Mouse (Mus musculus): ENCODE results near the gene Amz2.
"Not testable (repeated sequence)": the region's sequence is repeated elsewhere in the genome, so short reads cannot be mapped to it uniquely, and the experiment has no call there.

The Amz2 gene

DNA sequence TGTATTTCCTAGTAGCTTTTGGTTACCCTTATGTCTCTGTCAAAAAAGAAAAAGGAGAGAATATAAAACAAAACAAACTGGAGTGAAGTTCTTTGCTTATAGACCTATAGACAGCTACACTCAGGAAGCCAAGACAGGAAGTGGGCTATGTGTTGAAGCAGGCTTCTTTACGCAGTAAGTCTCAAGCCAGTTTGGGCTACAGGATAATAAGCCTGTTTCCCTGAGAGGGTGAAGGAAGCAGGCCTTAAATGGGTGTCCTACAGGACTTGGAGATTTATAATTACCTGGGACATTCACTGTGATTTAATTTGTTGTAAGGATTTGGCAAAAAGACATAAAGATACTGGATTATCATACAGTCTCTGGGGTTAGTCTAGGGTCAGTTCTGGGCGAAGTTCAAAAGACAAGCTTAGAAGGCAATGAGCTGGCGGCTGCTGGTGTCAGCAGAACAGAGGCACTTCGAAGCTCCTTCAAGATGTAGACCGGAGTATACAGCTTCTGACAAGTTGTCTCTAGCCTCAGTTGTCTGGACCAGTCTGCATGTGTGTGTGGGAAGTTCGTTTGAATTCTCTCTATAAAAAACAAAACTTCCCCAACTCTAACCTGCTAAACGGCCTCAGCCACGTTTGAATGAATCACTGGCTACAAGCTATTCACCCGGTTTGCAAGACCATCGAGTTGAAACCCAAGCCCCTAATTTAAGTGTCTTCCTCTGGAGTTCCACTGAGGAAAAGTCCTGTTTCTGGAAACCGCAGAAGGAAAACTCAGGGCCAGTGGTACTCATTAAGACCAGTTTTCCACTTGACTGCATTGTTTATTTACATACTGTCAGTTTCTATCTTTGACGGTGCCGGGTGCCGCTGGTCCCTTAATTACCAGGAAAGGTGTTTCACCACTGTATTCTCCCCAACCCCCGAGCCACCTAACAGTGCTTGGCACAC is 45.4 kb downstream of the Amz2 start:
- DNase-seq (ENCODE audit: low read depth, low spot score), result no peak

DNA sequence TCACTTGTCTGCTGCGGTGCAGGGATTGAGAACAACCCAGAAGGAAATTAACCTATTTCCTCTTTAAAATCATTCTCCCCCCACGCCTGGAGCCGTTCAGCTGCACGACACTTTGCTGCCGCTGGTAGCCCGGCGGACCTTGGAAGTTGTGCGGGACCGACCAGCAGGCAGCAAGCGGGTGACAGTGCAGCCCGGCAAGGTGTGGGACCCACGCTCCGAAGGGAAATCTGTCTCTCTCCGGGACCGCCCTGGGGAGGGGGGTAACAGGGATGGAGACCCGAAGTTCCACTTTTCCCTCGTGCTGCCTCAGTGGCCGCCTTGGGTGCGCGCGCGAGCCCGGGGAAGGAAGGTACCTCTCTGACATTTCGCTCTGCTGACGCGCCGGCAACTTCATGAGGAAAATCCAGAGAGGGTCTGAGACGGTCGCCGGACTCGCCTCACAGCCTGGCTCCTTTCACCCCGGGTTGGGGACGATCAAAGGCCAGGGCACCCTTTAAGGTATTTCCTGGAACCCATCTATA is 46.5 kb downstream of the Amz2 start:
- peak; percentile 33 for DNase-seq (ENCODE audit: low read depth, low spot score)

DNA sequence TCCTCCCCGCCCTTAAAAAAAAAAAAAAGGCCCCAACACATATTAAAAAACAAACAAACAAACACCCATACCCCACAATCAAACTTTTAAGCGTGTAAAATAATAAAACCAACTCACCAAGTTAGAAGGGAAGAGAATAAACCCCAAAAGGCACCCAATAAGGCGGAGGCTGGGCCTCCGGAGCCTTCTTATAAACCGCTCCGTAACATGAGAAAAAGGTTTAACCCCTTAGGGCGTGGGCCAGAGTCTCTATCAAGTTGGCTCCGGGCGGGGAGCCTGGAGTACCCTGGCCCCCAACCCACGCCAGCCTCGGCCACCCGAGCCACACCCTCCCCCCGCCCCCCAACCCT is 47.0 kb downstream of the Amz2 start:
- no peak for DNase-seq (ENCODE audit: low read depth, low spot score)

DNA sequence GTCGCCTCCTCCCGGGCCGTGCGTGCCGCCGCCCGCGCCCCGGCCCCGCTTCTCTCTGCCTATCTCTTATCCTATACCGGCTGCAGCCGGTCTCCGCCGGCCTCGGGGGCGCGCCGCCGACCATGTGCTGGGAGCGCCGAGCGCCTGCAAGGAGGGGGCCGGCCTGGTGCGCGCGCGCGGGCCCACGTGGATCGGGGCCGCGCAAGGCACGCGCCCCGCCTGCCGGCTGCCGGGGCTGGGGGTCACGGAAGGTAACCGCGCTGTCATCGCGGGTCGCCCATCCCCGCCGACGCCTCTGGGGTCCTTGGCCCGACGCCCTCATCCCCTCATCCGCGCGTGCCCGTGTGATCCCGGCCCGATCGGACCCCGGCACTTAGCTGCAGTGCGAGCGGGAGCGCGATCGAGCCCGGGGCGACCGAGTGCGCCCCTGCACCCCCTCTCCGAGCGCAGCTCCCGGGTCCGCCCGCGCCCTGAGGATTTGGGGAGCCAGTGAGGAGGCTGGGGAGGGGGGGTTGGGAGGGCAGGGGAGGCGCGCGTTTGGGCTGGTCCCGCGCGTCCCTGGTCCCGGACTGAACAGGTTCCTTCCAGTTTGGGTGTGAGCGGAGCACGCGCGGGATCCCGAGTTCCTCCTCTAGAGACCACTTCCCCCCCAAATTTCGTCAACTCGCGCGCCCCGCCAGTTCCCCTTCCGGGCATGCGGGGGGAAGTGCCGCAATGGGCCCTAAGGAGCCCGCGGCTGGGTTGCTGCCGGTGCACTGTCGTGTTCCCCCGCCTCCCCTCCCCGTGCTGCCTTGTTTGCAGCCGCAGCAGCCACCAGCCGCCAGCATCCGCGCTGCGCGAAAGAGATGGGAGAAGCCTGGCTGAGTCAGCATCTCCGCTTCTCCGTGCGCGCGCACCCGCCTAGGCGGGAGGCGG is 47.7 kb downstream of the Amz2 start, which contains the start of the genes Arsg and Slc16a6:
TSS of gene Arsg (plus strand) at position 204 of the 915 bp plus-strand sequence.
TSS of gene Slc16a6 (minus strand) at position 428 of the 915 bp plus-strand sequence.
- peak; percentile 91 for DNase-seq (ENCODE audit: low read depth, low spot score)

DNA sequence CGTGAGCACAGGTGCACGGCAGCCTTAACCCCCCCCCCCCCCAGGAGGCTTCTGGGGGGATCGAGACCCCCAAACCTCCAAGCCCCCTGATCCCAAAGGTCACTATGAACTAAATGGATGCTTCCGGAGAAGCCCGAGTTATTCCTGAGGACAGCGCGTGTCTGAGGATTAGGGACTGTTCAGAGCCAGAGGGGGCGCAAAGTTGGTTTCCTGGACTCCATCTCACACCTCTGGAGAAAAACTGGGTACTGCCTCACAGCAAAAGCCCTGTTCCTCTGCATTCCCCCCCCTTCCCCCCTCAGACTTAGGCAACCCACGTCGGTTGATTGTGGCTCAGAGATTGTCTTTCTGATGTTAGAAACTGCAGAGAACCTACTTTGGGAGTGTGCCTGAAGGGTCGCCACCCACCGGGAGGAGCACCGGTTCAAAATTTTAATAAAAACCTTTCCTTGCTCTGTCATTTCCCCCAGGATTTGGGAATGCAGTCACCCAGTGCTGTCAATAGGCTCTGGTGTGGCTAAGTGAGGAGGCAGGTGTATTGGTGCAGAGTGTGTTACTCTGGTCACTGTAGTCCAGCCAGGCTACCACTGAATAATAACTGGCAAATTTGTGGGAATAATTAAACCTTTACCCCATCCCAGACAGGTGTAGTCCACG is 48.5 kb downstream of the Amz2 start:
- DNase-seq (ENCODE audit: low read depth, low spot score), result peak; percentile 76

DNA sequence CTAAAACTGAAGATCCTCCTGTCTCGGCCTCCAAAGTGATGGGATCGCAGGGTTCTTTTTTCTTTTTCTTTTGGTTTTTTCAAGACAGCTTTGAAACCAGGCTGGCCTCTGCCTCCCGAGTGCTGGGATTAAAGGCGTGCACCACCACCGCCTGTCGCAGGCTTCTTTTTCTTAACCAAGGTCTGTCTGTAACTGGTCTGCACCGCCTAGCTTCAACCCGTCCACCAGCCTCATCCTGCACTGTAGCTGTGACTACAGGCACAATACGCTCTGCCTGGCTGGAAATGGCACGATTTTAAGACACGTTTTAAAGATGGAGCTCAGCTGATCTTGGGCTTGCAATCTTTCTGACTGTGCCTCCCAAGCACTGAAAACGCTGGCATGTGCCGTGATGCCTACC is 49.1 kb downstream of the Amz2 start:
- DNase-seq (ENCODE audit: low read depth, low spot score), result peak; percentile 75

DNA sequence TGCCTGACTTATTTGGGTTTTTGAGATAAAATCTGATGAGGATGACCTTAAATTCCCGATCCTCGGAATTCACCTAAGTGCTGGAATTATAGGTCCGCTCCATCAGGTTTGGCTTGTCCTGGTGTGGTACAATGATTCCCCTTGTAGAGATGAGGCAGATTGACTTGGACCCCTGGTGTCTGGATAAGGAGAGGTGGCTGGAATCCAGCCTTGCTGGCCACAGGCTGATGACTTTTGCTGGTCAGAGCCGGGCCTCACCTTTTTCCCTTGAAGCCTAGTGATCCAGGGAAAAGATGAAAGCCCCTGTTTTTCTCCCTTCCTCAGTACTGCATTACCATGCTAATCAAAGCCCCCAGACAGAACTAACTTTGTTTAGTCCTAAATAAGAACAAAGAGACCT is 50.0 kb downstream of the Amz2 start:
- peak; percentile 19 for DNase-seq (ENCODE audit: low read depth, low spot score)

DNA sequence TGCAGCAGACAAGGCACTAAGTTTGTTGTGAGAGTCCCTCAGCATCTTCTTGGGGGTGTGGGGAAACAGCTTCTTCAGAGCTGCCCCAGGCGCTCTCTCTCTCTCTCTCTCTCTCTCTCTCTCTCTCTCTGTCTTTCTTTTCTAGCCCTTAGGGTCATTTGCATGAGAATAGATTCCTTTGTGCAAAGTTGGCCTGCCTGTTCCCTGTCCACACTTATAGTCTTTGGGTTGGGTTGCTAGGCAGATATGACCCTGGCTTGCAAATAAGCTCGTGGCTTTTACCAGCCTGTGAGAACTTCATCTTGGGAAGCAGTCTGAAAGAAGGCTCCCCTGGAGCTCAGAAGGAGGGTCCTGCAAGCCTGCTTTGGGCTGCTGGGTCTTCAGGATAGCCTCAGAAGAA is 50.5 kb downstream of the Amz2 start:
- peak; percentile 74 for DNase-seq (ENCODE audit: low read depth, low spot score)

DNA sequence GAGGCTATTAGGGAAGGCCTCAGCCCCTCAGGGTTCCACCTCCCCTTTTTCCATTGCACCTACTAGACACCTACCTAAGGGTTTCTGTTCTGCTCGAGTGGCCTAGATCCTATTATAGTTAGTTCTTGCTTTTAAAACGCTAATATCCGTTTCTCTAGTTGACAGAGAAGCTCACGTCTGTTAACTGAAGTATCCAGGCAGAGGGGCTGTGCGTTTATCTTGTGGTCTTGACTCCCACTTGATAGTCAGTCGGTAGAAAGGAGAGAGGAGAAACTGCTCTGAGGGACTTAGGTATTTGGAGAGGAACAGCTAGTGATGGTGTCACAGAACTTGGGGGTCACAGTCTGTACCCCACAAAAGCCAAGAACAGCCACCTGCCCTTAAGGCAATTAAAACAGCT is 50.9 kb downstream of the Amz2 start:
- no peak for DNase-seq (ENCODE audit: low read depth, low spot score)

DNA sequence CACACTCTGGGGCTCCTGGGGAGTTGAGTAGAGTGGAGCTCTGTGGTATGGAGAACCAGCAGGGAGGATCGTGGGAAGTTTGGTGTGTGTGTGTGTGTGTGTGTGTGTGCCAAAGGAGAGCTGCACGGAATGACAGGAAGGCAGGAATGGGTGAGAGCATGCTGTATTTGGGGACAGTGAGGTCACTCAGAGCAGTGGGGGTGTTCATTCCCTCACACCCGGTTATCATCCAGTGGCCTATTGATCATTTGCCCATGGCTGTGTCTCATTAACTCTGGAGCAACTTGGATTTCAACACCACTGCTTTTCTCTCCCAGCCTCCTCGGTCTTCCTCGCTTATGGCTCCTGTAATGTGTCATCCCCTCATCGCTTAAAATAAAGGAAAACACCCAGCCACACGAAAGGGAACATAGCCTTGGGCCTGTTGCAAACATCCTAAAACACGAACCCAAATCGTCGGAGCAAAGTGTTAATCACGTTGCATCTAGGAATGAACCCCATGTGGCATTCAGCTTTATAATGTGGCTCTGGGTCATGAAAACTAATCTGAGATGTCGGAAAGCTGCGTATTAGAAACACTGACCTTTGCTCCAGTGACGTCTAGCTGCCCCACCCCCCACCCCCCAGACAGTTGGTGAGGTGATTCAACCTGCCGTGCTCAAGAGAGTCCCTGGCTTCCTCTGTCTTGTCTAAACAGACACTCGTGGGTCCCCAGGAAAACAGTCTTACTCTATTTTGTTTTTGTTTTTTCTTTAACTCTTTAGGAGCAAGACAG is 52.0 kb downstream of the Amz2 start:
- no peak for DNase-seq (ENCODE audit: low read depth, low spot score)

DNA sequence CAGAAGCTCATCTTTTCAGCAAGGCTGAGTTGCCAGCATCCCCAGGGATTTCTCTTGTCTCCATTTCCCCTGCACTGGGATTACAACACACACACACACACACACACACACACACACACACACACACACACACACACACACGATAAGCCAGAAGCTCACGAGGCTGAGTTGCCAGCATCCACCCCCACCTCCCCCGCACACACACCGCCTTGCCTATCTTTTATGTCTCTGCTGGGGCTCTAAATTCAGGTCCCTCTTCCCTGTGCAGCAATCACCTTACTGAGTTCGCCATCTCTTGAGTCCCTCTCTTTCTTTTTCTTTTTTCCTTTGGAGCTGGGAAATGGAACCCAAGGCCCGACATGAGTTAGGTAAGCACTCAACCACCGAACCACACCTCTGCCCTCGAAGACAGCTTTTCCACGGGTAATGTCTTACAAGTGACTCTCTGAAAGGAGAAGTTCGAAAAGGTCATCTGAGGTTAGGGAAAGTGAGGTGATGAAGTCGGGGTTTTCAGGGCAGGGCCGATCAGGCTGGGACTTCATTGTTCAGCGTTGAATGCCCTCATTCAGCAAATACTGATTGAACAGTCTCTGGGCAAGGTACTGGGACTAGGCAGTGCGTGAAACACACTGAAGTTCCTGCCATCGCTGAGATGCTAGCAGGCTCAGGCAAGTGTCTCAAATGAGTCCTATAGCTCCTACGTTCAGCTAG is 54.0 kb downstream of the Amz2 start:
- DNase-seq (ENCODE audit: low read depth, low spot score), result peak; percentile 54

DNA sequence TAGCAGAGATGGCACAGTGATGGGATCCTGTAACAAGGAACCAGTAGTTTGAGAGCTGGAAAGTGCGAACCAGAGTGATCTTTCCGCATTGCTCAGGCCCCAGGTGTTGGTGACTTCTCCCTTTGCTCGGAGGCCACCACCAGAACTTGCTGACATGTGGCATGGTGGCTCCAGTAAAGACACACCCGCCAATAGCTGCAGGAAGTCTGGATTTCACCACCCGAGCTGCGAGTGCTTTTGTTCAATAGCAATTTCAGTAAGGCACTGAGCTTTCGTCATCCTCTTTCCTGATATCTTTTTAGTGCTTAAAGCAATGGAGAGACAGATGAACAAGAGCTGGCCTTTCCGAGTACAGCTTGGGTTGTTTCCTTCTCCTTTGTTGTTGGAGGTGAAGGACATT is 54.7 kb downstream of the Amz2 start:
- no peak for DNase-seq (ENCODE audit: low read depth, low spot score)

DNA sequence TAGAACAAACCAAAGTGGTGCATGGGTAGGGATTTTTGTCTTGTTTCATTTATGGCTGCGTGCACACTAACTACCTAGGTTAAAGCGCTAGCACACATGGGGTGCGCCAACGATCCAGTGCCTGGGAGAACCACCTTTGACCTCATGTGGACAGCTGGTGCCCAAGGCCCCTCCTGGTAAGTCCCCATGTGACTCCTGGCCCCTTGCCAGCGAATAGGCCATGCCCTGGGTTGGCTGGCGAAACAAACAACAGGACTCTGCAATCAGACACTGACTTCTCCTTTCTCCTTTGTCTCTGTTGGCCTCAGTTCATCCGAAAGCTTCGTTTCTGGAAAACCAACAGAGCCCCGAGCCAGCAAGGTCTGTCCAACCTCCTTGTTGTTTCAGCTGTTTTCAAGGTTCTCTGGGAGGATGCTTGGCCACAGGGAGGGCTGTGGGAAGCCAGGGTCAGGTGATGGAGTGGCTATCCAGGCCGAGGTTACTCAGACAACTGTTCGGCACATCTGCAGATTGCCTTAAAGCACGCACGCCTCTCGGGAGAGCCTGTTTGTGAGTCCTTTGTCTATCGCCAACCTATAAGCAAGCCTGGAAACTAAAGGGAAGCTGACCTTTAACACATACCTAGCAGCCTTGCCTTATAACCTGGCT is 59.8 kb downstream of the Amz2 start:
- no peak for DNase-seq (ENCODE audit: low read depth, low spot score)

DNA sequence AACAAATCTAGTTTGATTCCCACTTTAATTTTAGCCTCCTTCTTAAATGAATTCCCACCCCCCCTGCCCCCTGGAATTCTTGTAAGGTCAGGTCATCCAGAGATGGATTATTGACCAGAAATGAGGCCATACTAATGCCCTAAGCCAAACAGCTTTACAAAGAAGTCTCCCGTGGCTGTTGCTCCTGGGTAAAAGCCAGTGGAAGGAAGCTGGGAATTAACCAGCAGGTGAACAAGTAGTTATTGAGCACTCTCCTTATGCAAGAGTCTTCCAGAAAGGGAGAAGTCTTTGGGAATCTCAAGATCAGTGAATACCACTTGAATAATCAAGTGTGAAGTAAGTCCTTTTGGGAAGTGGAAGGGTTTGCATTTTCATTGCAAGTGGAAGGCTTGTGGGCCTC is 61.4 kb downstream of the Amz2 start:
- no peak for DNase-seq (ENCODE audit: low read depth, low spot score)

DNA sequence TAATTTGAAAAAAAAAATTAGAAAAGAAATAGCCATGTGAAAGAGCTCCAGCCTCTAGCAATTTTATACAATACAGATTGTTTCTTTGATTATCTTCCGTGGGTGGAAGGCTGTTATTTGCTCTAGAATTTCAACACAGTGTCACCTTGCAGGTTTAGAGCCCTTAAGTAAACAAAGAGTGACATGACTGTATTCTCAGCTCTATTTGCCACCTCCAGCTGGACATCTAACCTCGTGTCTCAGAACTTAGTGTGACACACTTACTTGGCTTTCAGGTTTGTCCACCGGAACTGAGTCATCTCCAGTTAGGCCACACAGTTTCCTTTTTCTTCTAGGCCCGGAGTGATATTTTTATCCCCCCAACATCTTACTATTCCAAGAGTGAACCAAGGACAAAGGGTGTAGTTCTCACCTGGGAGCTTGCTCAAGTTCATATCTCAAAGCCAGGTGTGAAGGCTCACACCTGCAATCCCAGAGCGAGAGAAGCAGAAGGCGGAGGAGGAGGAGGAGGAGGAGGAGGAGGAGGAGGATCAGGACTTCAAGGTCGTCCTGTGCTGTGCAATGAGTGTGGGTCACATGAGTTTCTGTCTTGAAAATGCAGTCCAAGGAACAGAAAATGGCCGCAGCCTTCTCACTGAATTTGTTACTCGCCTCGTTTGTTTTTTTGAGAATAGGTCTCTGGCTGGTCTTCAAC is 62.4 kb downstream of the Amz2 start:
- DNase-seq (ENCODE audit: low read depth, low spot score), result no peak

DNA sequence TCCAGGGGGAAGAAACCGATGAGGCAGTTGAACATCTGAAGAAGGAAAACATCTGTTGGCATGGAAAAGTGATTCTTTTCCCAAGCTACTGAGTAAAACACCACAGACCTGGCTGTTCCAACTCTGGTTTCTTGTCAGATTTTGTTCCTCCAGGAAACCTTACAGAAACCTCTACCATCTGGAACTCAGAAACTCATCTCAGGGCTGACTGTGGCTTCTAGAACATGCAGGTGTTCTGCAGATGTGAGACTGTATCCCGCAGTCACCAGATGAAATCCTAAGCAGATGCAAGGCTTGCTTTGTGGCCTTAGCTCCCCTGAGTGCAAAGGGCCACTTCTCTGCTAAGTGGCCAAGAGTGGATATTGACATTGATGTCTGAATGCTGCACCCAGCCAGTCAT is 64.0 kb downstream of the Amz2 start:
- DNase-seq (ENCODE audit: low read depth, low spot score), result no peak

DNA sequence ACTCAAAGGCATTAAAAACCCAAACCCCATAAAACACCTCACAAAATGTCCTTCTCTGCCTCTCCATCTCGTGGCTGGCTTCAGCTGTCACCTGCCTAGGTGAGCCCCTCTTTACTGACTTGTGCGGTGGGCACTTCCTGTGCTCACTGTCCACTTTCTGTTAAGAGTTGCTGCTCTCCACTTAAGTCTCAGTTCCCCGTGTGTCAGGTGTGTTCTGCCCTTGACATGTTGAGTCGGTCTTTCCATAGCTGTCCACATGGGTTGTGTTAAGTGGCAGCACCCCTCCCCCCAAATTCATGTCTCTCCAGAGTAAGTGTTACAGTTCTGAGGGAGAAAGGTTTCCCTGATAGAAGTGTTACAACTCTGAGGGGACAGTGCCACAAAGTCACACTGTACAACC is 66.1 kb downstream of the Amz2 start:
- DNase-seq (ENCODE audit: low read depth, low spot score), result no peak

DNA sequence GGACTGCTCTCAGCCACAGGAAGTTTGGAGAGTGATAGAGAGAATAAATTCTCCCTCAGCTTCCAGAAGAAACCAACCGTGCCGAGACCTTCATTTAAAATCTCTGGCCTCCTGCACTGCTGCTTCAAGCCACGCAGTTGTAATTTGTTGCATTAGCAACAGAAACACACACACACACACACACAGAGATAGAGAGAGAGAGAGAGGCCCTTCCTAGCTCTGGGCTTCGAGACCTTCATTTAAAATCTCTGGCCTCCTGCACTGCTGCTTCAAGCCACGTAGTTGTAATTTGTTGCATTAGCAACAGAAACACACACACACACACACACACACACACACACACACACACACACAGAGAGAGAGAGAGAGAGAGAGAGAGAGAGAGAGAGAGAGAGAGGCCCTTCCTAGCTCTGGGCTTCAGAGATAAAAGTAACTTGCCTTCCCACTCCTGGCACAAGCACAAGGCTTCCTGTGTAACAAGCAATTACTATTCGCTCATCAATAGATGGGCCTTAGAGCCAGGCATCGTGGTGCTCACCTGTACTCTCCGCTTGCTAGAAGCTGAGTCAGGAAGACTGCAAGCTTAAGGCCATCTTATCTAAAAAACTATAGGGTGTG is 67.2 kb downstream of the Amz2 start:
- not testable (repeated sequence) for DNase-seq (ENCODE audit: low read depth, low spot score)
